Mouse (Mus musculus) heart, adult 2 months (tissue): ENCODE results near the gene H2afv.

Experiments used
- CTCF ChIP-seq: fragments of 200-600 bp; IDR thresholded peaks from 2 replicates; pipeline ENCODE4 v1.8.1; 2022; ENCODE audit warnings: antibody characterized with exemption, mild to moderate bottlenecking, moderate library complexity
- EP300 ChIP-seq: fragments of 200-500 bp; IDR thresholded peaks from 2 replicates; pipeline ENCODE4 v1.6.1; 2011; ENCODE audit warnings: low read depth, low read length, control low read depth; ENCODE audit not compliant: insufficient read depth
- POLR2A ChIP-seq: fragments of 200-500 bp; IDR thresholded peaks from 2 replicates; pipeline ENCODE4 v1.6.1; 2011; ENCODE audit warnings: mild to moderate bottlenecking, low read depth, low read length, control low read depth; ENCODE audit not compliant: insufficient read depth

- TF ChIP-seq CTCF = no peak
- no peak for TF ChIP-seq POLR2A
- no peak for TF ChIP-seq EP300
These were observed 27.2 kb downstream of the H2afv start for GRCm38 (mm10) chr11:6417069-6417468.
